Mouse (Mus musculus): ENCODE data around the gene Dennd1a. TPM values are rescaled to one million over a fixed set of nuclear protein-coding genes. Genes with fewer than 3 reads are reported as not detected.

The Dennd1a gene
- polyA plus RNA-seq, 1 experiment from 2014 or later: 8.6 TPM

DNA sequence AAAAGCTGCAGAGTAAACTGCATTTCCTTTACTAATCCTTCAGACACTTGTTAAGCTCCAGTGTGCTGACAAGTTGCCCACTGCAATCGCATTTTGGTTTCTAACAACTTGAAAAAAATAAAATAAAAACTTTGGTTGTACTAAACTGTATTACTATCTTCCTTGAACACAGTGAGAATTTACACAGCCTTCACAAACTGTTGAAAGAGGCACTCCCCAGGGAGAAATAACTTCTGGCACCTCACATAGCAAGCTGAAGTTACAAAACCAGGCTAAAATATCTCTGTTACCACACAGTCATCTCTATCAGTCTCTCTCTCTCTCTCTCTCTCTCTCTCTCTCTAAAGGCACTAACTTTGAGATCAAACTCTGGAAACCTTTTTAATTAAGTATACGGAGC lies 63.4 kb downstream of the Dennd1a start:
- Histone ChIP-seq H3K4me1 (ENCODE audit: control insufficient read depth, insufficient read depth, low read length) (no peaks in the 10 kb centered on the region), H3K4me3 (ENCODE audit: low read depth, low read length) (no peak overlapping the region), H3K9ac (replicated peaks; ENCODE audit: low read length) (no peak overlapping the region), H3K27ac (replicated peaks; ENCODE audit: low read depth, low read length) (no peak overlapping the region), H3K27me3 (ENCODE audit: control insufficient read depth, insufficient read depth, low read length) (no peaks in the 10 kb centered on the region), H3K4me2 (ENCODE audit: low read depth, low read length) (no peak overlapping the region), H3K36me3 (replicated peaks; ENCODE audit: control insufficient read depth, insufficient read depth, low read depth, low read length) (no peaks in the 10 kb centered on the region), H3K9me3 (replicated peaks; ENCODE audit: control insufficient read depth, low read length) (no peaks in the 10 kb centered on the region)
- WGBS: 26% methylated on average over 2 of the region's 2 CpGs
- DNase-seq (ENCODE audit: low spot score): no peak
- ATAC-seq (replicated peaks; ENCODE audit: insufficient number of reproducible peaks, low FRiP score, low TSS enrichment, low read depth): no peak

DNA sequence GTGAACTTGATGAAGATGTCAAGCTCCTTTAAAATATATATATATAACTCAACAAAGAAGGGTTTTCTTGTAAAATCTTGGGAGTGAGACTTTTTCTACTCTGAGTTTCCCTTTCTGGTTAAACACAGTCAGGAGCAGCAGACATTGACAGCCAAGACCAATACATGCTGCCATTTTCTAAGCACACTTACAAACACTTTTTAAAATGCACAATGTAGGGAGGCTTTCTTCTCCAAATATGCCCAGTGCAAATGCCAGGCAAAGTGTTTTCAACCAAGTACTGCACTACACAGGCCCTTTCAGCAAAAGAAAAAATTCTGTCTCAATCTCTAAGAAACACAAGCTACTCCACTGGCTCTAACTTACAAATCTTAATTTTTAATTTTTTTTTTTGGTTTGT lies 65.7 kb downstream of the Dennd1a start:
- no peaks in the 10 kb centered on the region for H3K36me3 ChIP-seq (replicated peaks; ENCODE audit: control insufficient read depth, insufficient read depth, low read depth, low read length)
- H3K4me2 ChIP-seq (ENCODE audit: low read depth, low read length): no peak overlapping the region
- no peak for DNase-seq (ENCODE audit: low spot score)
- H3K27me3 ChIP-seq (ENCODE audit: control insufficient read depth, insufficient read depth, low read length): no peaks in the 10 kb centered on the region
- no peak overlapping the region for H3K4me3 ChIP-seq (ENCODE audit: low read depth, low read length)
- no peak overlapping the region for H3K9ac ChIP-seq (replicated peaks; ENCODE audit: low read length)
- H3K4me1 ChIP-seq (ENCODE audit: control insufficient read depth, insufficient read depth, low read length): no peaks in the 10 kb centered on the region
- no peaks in the 10 kb centered on the region for H3K9me3 ChIP-seq (replicated peaks; ENCODE audit: control insufficient read depth, low read length)
- no peak overlapping the region for H3K27ac ChIP-seq (replicated peaks; ENCODE audit: low read depth, low read length)
- ATAC-seq (replicated peaks; ENCODE audit: insufficient number of reproducible peaks, low FRiP score, low TSS enrichment, low read depth): no peak

DNA sequence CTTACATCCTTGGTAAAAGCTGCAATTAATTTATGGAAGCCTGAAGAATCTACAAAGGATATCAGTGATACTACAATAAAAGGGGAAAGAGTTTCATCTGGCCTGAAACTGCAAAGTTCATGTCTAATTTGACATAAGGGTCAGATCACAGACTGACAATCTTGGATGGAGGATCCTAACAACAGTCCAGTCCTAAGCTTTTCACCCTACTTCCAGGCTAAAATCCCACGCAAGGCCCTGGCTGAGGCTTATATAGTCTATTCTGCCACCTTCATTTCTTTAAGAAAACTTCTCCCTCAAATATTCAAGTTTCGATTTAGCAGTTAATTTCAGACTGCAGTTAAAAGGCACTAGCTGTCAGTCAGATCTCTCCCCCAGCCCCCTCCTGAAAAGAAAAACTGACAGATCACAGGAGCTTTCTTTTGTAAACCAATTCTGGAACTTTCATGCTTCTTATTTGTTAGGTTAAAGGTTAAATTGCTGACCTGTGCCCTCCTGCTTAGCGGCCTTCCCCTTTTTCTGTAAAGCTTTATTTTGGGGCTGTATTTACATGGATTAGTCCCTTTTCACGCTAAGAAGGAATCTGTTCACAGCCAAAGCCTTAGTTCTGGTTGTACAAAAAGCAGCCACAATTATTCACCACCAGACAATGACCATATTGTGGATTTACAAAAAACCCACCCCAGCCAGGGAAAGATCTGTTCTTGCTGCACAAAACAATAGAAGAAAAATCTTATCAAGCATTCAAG lies 66.3 kb downstream of the Dennd1a start:
- Histone ChIP-seq H3K27me3 (ENCODE audit: control insufficient read depth, insufficient read depth, low read length) (no peaks in the 10 kb centered on the region), H3K4me1 (ENCODE audit: control insufficient read depth, insufficient read depth, low read length) (no peaks in the 10 kb centered on the region), H3K4me2 (ENCODE audit: low read depth, low read length) (no peak overlapping the region), H3K27ac (replicated peaks; ENCODE audit: low read depth, low read length) (no peak overlapping the region), H3K9me3 (replicated peaks; ENCODE audit: control insufficient read depth, low read length) (no peaks in the 10 kb centered on the region), H3K4me3 (ENCODE audit: low read depth, low read length) (no peak overlapping the region), H3K9ac (replicated peaks; ENCODE audit: low read length) (no peak overlapping the region), H3K36me3 (replicated peaks; ENCODE audit: control insufficient read depth, insufficient read depth, low read depth, low read length) (no peaks in the 10 kb centered on the region)
- DNase-seq (ENCODE audit: low spot score) (peak; percentile 42), ATAC-seq (replicated peaks; ENCODE audit: insufficient number of reproducible peaks, low FRiP score, low TSS enrichment, low read depth) (no peak)
- 3% methylated on average over 4 of the region's 4 CpGs for WGBS

DNA sequence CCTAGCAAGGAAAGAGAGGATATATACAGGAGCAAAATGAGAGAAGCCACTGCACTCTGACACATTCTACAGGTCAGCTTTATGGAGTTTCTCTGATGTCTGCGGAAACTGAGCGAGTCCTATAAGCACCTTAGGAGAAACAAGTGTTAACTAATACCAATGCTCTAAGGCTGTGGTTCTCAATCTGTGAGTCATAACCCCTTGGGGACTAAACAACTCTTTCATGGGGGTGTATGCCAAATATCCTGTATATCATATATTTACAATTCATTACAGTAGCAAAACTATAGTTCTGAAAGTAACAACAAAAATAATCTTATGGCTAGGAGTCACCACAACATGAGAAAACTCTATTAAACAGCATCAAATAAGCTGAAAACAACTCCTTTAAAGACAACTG lies 67.5 kb downstream of the Dennd1a start:
- Histone ChIP-seq H3K4me1 (ENCODE audit: control insufficient read depth, insufficient read depth, low read length) (no peaks in the 10 kb centered on the region), H3K4me3 (ENCODE audit: low read depth, low read length) (no peak overlapping the region), H3K4me2 (ENCODE audit: low read depth, low read length) (no peak overlapping the region), H3K27ac (replicated peaks; ENCODE audit: low read depth, low read length) (no peak overlapping the region), H3K9ac (replicated peaks; ENCODE audit: low read length) (no peak overlapping the region), H3K27me3 (ENCODE audit: control insufficient read depth, insufficient read depth, low read length) (no peaks in the 10 kb centered on the region), H3K9me3 (replicated peaks; ENCODE audit: control insufficient read depth, low read length) (no peaks in the 10 kb centered on the region), H3K36me3 (replicated peaks; ENCODE audit: control insufficient read depth, insufficient read depth, low read depth, low read length) (no peaks in the 10 kb centered on the region)
- ATAC-seq (replicated peaks; ENCODE audit: insufficient number of reproducible peaks, low FRiP score, low TSS enrichment, low read depth) (no peak), DNase-seq (ENCODE audit: low spot score) (no peak)
- 84% methylated on average over 2 of the region's 2 CpGs for WGBS

DNA sequence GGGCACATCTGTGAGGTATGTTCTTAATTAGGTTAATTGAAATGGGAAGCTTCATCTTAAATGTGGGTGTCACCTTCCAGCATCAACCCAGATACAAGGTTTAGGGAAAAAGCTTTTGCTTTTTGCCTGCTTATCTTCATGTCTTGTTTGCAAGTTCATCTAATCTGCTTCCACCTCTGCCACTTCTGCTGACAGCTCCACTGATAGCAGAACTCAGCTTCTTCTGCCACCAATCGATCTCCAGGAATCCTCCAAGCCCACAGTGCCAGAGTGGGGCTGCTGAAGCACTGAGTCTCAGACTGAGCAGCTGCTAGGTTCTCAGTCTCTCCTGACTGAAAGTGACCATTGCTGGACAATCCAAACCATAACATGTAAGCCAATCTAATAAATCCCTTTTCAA lies 74.1 kb downstream of the Dennd1a start:
- Histone ChIP-seq H3K4me1 (ENCODE audit: control insufficient read depth, insufficient read depth, low read length) (no peaks in the 10 kb centered on the region), H3K4me2 (ENCODE audit: low read depth, low read length) (no peak overlapping the region), H3K36me3 (replicated peaks; ENCODE audit: control insufficient read depth, insufficient read depth, low read depth, low read length) (no peaks in the 10 kb centered on the region), H3K27me3 (ENCODE audit: control insufficient read depth, insufficient read depth, low read length) (no peaks in the 10 kb centered on the region), H3K4me3 (ENCODE audit: low read depth, low read length) (no peak overlapping the region), H3K9me3 (replicated peaks; ENCODE audit: control insufficient read depth, low read length) (no peaks in the 10 kb centered on the region), H3K9ac (replicated peaks; ENCODE audit: low read length) (no peak overlapping the region), H3K27ac (replicated peaks; ENCODE audit: low read depth, low read length) (no peak overlapping the region)
- 59% methylated on average over 1 of the region's 1 CpGs for WGBS
- DNase-seq (ENCODE audit: low spot score): no peak
- ATAC-seq (replicated peaks; ENCODE audit: insufficient number of reproducible peaks, low FRiP score, low TSS enrichment, low read depth): no peak

DNA sequence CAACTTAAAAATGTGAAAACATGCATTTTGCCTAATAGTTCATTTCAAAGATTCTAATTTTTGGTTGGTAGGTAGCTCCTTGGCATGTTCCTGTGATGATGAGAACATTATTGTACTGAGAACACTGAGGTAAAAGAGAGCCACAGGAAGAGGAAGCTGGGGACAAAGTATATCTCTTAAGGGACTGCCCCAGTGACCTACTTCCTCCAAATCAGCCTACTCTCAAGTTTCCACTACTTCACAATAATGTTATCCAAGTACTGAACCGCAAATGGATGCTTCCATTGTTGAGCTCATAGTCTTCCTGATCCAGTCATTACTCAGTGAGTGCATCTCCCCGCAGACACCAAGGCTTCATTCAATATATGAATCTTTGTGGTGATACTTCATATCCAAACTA lies 75.8 kb downstream of the Dennd1a start:
- no peak overlapping the region for H3K4me2 ChIP-seq (ENCODE audit: low read depth, low read length)
- no peaks in the 10 kb centered on the region for H3K27me3 ChIP-seq (ENCODE audit: control insufficient read depth, insufficient read depth, low read length)
- no peak overlapping the region for H3K4me3 ChIP-seq (ENCODE audit: low read depth, low read length)
- DNase-seq (ENCODE audit: low spot score): no peak
- no peaks in the 10 kb centered on the region for H3K4me1 ChIP-seq (ENCODE audit: control insufficient read depth, insufficient read depth, low read length)
- no peaks in the 10 kb centered on the region for H3K36me3 ChIP-seq (replicated peaks; ENCODE audit: control insufficient read depth, insufficient read depth, low read depth, low read length)
- H3K9me3 ChIP-seq (replicated peaks; ENCODE audit: control insufficient read depth, low read length): no peaks in the 10 kb centered on the region
- no peak overlapping the region for H3K9ac ChIP-seq (replicated peaks; ENCODE audit: low read length)
- 93% methylated on average over 2 of the region's 2 CpGs for WGBS
- H3K27ac ChIP-seq (replicated peaks; ENCODE audit: low read depth, low read length): no peak overlapping the region
- ATAC-seq (replicated peaks; ENCODE audit: insufficient number of reproducible peaks, low FRiP score, low TSS enrichment, low read depth): no peak

DNA sequence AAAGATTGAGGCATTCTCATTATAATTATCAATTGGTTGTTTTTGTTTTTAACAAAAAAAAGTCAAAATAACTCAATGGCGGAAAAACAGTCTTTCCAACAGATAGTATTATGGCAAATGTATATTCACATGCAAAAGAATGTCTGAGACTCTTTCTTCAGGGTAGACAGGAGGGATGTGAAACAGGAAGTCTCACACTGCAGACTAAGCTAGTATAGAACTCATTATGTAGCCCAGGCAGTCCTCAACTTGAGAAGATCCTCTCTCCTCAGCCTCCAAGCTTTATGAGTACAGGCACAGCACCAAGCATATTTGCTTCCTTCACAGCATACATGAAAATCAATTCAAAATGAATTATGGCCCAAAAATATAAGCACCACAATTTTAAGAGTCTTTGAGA lies 79.4 kb downstream of the Dennd1a start:
- no peak overlapping the region for H3K9ac ChIP-seq (replicated peaks; ENCODE audit: low read length)
- no peak overlapping the region for H3K4me3 ChIP-seq (ENCODE audit: low read depth, low read length)
- H3K9me3 ChIP-seq (replicated peaks; ENCODE audit: control insufficient read depth, low read length): no peaks in the 10 kb centered on the region
- H3K36me3 ChIP-seq (replicated peaks; ENCODE audit: control insufficient read depth, insufficient read depth, low read depth, low read length): no peaks in the 10 kb centered on the region
- H3K27ac ChIP-seq (replicated peaks; ENCODE audit: low read depth, low read length): no peak overlapping the region
- DNase-seq (ENCODE audit: low spot score) (no peak), ATAC-seq (replicated peaks; ENCODE audit: insufficient number of reproducible peaks, low FRiP score, low TSS enrichment, low read depth) (no peak)
- no peaks in the 10 kb centered on the region for H3K4me1 ChIP-seq (ENCODE audit: control insufficient read depth, insufficient read depth, low read length)
- 90% methylated on average over 1 of the region's 1 CpGs for WGBS
- H3K4me2 ChIP-seq (ENCODE audit: low read depth, low read length): no peak overlapping the region
- H3K27me3 ChIP-seq (ENCODE audit: control insufficient read depth, insufficient read depth, low read length): no peaks in the 10 kb centered on the region

DNA sequence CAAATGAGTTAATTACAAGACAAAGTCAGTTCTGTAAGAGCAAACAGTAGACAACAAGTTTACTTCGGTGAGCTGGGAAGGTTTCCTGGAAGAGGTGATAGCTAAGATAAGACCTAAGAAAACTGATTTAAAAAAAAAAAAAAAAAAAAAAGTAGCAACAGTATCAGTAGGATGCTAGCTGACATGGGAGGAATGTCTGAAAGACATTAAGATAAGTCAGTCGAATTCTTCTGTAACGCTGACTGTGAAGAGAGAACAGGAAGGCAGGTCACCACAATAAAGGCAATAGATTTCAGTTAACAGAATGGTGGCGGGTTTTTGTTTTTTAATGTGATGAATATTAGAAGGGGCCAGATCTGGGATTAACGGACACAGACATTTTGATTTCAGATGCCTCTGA lies 81.9 kb downstream of the Dennd1a start:
- WGBS: 61% methylated on average over 5 of the region's 5 CpGs
- Histone ChIP-seq H3K4me3 (ENCODE audit: low read depth, low read length) (no peak overlapping the region), H3K9me3 (replicated peaks; ENCODE audit: control insufficient read depth, low read length) (no peaks in the 10 kb centered on the region), H3K4me1 (ENCODE audit: control insufficient read depth, insufficient read depth, low read length) (no peaks in the 10 kb centered on the region), H3K4me2 (ENCODE audit: low read depth, low read length) (no peak overlapping the region), H3K27me3 (ENCODE audit: control insufficient read depth, insufficient read depth, low read length) (no peaks in the 10 kb centered on the region), H3K27ac (replicated peaks; ENCODE audit: low read depth, low read length) (no peak overlapping the region), H3K36me3 (replicated peaks; ENCODE audit: control insufficient read depth, insufficient read depth, low read depth, low read length) (no peaks in the 10 kb centered on the region), H3K9ac (replicated peaks; ENCODE audit: low read length) (no peak overlapping the region)
- DNase-seq (ENCODE audit: low spot score): no peak
- ATAC-seq (replicated peaks; ENCODE audit: insufficient number of reproducible peaks, low FRiP score, low TSS enrichment, low read depth): no peak

Measured in embryonic facial prominence, embryonic 11.5 days (tissue).